Mouse (Mus musculus) embryonic facial prominence, embryonic 12.5 days (tissue): ENCODE data around the gene Gclc. TPM values are rescaled to one million over a fixed set of nuclear protein-coding genes. Genes with fewer than 3 reads are reported as not detected.

ENCODE experiments used
- ATAC-seq: fragments of 200-750 bp; cut with Nextera tagmentation; 2 replicates; pipeline ENCODE4 v1.8.0; 2017; ENCODE audit not compliant: insufficient number of reproducible peaks, insufficient read depth, low FRiP score, low TSS enrichment
- H3K27ac ChIP-seq: fragments of 300-500 bp; sonication (generic); 2 replicates; pipeline ENCODE4 v1.5.1; 2016; ENCODE audit warnings: mild to moderate bottlenecking
- H3K27me3 ChIP-seq: fragments of 300-500 bp; sonication (generic); 2 replicates; pipeline ENCODE4 v1.6.1; 2016; ENCODE audit warnings: mild to moderate bottlenecking, moderate library complexity
- H3K36me3 ChIP-seq: fragments of 300-500 bp; sonication (generic); 2 replicates; pipeline ENCODE4 v1.6.1; 2016; ENCODE audit warnings: mild to moderate bottlenecking
- H3K4me1 ChIP-seq: fragments of 300-500 bp; sonication (generic); 2 replicates; pipeline ENCODE4 v1.6.1; 2016
- H3K4me2 ChIP-seq: fragments of 300-500 bp; sonication (generic); replicated peaks from 2 replicates; pipeline ENCODE4 v1.6.1; 2016; ENCODE audit warnings: mild to moderate bottlenecking, moderate library complexity
- H3K4me3 ChIP-seq: fragments of 300-500 bp; sonication (generic); 2 replicates; pipeline ENCODE4 v1.5.1; 2016; ENCODE audit warnings: mild to moderate bottlenecking
- H3K9ac ChIP-seq: fragments of 300-500 bp; sonication (generic); 2 replicates; pipeline ENCODE4 v1.6.1; 2016; ENCODE audit warnings: mild to moderate bottlenecking, moderate library complexity
- H3K9me3 ChIP-seq: fragments of 300-500 bp; sonication (generic); 2 replicates; pipeline ENCODE4 v1.6.1; 2016; ENCODE audit warnings: mild to moderate bottlenecking, moderate library complexity
- WGBS: fragments of 180-500 bp; shearing (Covaris S2); methylation state at CpG from one replicate; pipeline ENCODE4 v1.1.7; 2016; 5-methylcytosine and 5-hydroxymethylcytosine counted together
- polyA plus RNA-seq: library from polyadenylated mRNA; unstranded; fragments of >200 nt; fragmentation: Nextera tagmentation; extraction: Ambion mirVana; gene quantifications from 2 replicates; pipeline ENCODE4 v1.2.1, GENCODE M21; 2016

The Gclc gene
- polyA plus RNA-seq, 1 experiment from 2014 or later = 18.3 TPM

- Histone ChIP-seq H3K27me3 (no peaks in the 10 kb centered on the region), H3K9ac (peak overlapping the region; percentile 57), H3K4me1 (no peaks in the 10 kb centered on the region; the same call in 1 of the 2 replicates), H3K27ac (peak overlapping the region; percentile 73), H3K4me3 (peak overlapping the region; percentile 52), H3K9me3 (no peaks in the 10 kb centered on the region), H3K4me2 (peak overlapping the region; percentile 65), H3K36me3 (no peaks in the 10 kb centered on the region)
- WGBS = under 1% methylated on average over 79 of the region's 79 CpGs
- ATAC-seq = peak; percentile 79
These were observed 3.9 kb upstream of the Gclc start for GRCm38 (mm10) chr9:77750133-77751060.

GRCm38 (mm10) chr9:77751091-77751521 lies 3.2 kb upstream of the Gclc start:
- peak overlapping the region; percentile 65 for H3K4me2 ChIP-seq
- H3K27me3 ChIP-seq = no peaks in the 10 kb centered on the region
- peak overlapping the region; percentile 52 for H3K4me3 ChIP-seq
- peak overlapping the region; percentile 73 for H3K27ac ChIP-seq
- peak overlapping the region; percentile 57 for H3K9ac ChIP-seq
- under 1% methylated on average over 12 of the region's 12 CpGs for WGBS
- H3K9me3 ChIP-seq = no peaks in the 10 kb centered on the region
- H3K36me3 ChIP-seq = no peaks in the 10 kb centered on the region
- H3K4me1 ChIP-seq = peaks cover 3% of the 10 kb centered on the region
- ATAC-seq = no peak

GRCm38 (mm10) chr9:77754728-77755402 lies 530 bp downstream of the Gclc start:
- H3K27me3 ChIP-seq = no peaks in the 10 kb centered on the region
- 1% methylated on average over 46 of the region's 57 CpGs for WGBS
- peak overlapping the region; percentile 78 for H3K9ac ChIP-seq

GRCm38 (mm10) chr9:77755403-77755784 lies 1.1 kb downstream of the Gclc start:
- H3K4me1 ChIP-seq = peaks cover 10% of the 10 kb centered on the region
- no peak overlapping the region for H3K27ac ChIP-seq
- H3K4me3 ChIP-seq = peak overlapping the region; percentile 64
- H3K9me3 ChIP-seq = no peaks in the 10 kb centered on the region
- peak overlapping the region; percentile 78; the same call in 1 of the 2 replicates for H3K9ac ChIP-seq
- no peaks in the 10 kb centered on the region for H3K27me3 ChIP-seq
- 14% methylated on average over 9 of the region's 9 CpGs for WGBS
- no peak for ATAC-seq
- H3K36me3 ChIP-seq = no peaks in the 10 kb centered on the region
- peak overlapping the region; percentile 61 for H3K4me2 ChIP-seq

More at GRCm38 (mm10) chr9:77754728-77755402, 530 bp downstream of the Gclc start:
- Histone ChIP-seq H3K4me3 (peak overlapping the region; percentile 64), H3K9me3 (no peaks in the 10 kb centered on the region), H3K27ac (peak overlapping the region; percentile 51), H3K4me2 (peak overlapping the region; percentile 61), H3K4me1 (peaks cover 10% of the 10 kb centered on the region), H3K36me3 (no peaks in the 10 kb centered on the region)
- peak; percentile 71 for ATAC-seq

- H3K27ac ChIP-seq = no peak overlapping the region
- no peaks in the 10 kb centered on the region for H3K27me3 ChIP-seq
- no peak overlapping the region for H3K9ac ChIP-seq
- H3K9me3 ChIP-seq = no peaks in the 10 kb centered on the region
- no peaks in the 10 kb centered on the region for H3K36me3 ChIP-seq
- no peak for ATAC-seq
- peak overlapping the region; percentile 64; the same call in 1 of the 2 replicates for H3K4me3 ChIP-seq
- peaks cover 10% of the 10 kb centered on the region for H3K4me1 ChIP-seq
- 34% methylated on average over 9 of the region's 9 CpGs for WGBS
- H3K4me2 ChIP-seq = peak overlapping the region; percentile 61
These were observed 1.7 kb downstream of the Gclc start for GRCm38 (mm10) chr9:77756076-77756475.

GRCm38 (mm10) chr9:77757331-77757730 lies 3.0 kb downstream of the Gclc start:
- no peak overlapping the region for H3K4me2 ChIP-seq
- no peak overlapping the region for H3K4me3 ChIP-seq
- no peaks in the 10 kb centered on the region for H3K9me3 ChIP-seq
- ATAC-seq = no peak
- peaks cover 10% of the 10 kb centered on the region for H3K4me1 ChIP-seq
- H3K27ac ChIP-seq = no peak overlapping the region
- H3K9ac ChIP-seq = no peak overlapping the region
- no peaks in the 10 kb centered on the region for H3K27me3 ChIP-seq
- 90% methylated on average over 1 of the region's 1 CpGs for WGBS
- H3K36me3 ChIP-seq = no peaks in the 10 kb centered on the region

DNA sequence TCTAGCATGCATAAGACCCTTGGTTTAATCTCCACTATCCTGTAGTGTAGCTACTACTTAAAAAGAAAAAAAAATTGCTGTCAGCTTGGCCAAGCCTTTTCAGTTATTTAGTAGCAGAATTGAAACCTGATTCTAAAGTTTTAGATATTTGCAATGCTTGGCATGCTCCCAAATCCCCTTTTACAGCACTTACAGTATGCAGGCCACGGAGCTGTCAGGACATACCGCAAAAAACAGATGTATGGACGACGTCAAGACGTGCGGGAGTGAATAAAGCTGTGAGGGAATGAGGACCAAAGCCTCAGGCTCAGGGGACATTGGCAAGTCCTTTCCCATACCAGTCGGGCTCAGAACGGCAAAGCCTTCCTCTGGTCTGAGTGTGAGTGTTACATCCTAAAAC lies 4.1 kb downstream of the Gclc start:
- Histone ChIP-seq H3K9ac (no peak overlapping the region), H3K9me3 (no peaks in the 10 kb centered on the region), H3K4me2 (no peak overlapping the region), H3K27ac (no peak overlapping the region), H3K36me3 (peaks cover 1% of the 10 kb centered on the region; the same call in 1 of the 2 replicates), H3K27me3 (no peaks in the 10 kb centered on the region), H3K4me3 (no peak overlapping the region), H3K4me1 (peaks cover 10% of the 10 kb centered on the region)
- ATAC-seq = no peak
- 48% methylated on average over 8 of the region's 8 CpGs for WGBS

GRCm38 (mm10) chr9:77759111-77759510 lies 4.8 kb downstream of the Gclc start:
- no peaks in the 10 kb centered on the region for H3K27me3 ChIP-seq
- H3K4me3 ChIP-seq = no peak overlapping the region
- peaks cover 8% of the 10 kb centered on the region; the same call in 1 of the 2 replicates for H3K36me3 ChIP-seq
- WGBS = 56% methylated on average over 6 of the region's 6 CpGs
- H3K9me3 ChIP-seq = no peaks in the 10 kb centered on the region
- no peak for ATAC-seq
- peaks cover 10% of the 10 kb centered on the region for H3K4me1 ChIP-seq
- no peak overlapping the region for H3K27ac ChIP-seq
- H3K4me2 ChIP-seq = no peak overlapping the region
- H3K9ac ChIP-seq = no peak overlapping the region

- Histone ChIP-seq H3K4me3 (no peak overlapping the region), H3K4me2 (no peak overlapping the region), H3K4me1 (peaks cover 10% of the 10 kb centered on the region), H3K9ac (no peak overlapping the region), H3K36me3 (peaks cover 8% of the 10 kb centered on the region; the same call in 1 of the 2 replicates), H3K27me3 (no peaks in the 10 kb centered on the region), H3K27ac (no peak overlapping the region), H3K9me3 (no peaks in the 10 kb centered on the region)
- WGBS = 89% methylated on average over 6 of the region's 6 CpGs
- no peak for ATAC-seq
These were observed 5.4 kb downstream of the Gclc start for GRCm38 (mm10) chr9:77759756-77760155.

DNA sequence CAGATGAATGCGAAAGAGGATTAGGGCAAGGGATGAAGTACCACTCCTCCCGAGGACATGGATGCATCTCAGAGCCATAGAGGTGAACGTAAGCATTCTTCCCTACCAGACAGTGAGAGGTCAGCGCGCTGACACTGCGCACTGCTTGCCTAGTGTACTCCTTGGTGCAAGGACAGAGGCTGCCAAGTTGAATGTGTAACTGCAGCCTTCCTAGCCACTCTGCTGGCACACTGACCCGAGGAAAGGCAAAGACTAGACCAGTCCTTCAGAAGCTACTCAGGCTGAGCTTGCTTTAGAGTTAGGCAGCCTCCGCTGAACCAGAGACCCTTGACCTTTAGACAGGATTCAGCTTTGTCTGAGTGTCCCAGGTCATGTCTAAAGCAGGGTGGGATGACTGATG lies 11.9 kb downstream of the Gclc start:
- H3K4me3 ChIP-seq = no peak overlapping the region
- H3K4me1 ChIP-seq = no peaks in the 10 kb centered on the region
- ATAC-seq = no peak
- no peaks in the 10 kb centered on the region for H3K27me3 ChIP-seq
- WGBS = 86% methylated on average over 8 of the region's 8 CpGs
- peaks cover 8% of the 10 kb centered on the region; the same call in 1 of the 2 replicates for H3K36me3 ChIP-seq
- no peak overlapping the region for H3K4me2 ChIP-seq
- H3K9ac ChIP-seq = no peak overlapping the region
- no peak overlapping the region for H3K27ac ChIP-seq
- no peaks in the 10 kb centered on the region for H3K9me3 ChIP-seq

- no peak overlapping the region for H3K4me2 ChIP-seq
- ATAC-seq = no peak
- H3K4me3 ChIP-seq = no peak overlapping the region
- no peaks in the 10 kb centered on the region for H3K27me3 ChIP-seq
- H3K27ac ChIP-seq = no peak overlapping the region
- peaks cover 8% of the 10 kb centered on the region; the same call in 1 of the 2 replicates for H3K36me3 ChIP-seq
- H3K4me1 ChIP-seq = no peaks in the 10 kb centered on the region
- 75% methylated on average over 3 of the region's 3 CpGs for WGBS
- H3K9me3 ChIP-seq = no peaks in the 10 kb centered on the region
- no peak overlapping the region for H3K9ac ChIP-seq
These were observed 12.4 kb downstream of the Gclc start for GRCm38 (mm10) chr9:77766767-77767166.
